9 mouse cellular contexts compared by ENCODE assay signal in the genomic region with DNA sequence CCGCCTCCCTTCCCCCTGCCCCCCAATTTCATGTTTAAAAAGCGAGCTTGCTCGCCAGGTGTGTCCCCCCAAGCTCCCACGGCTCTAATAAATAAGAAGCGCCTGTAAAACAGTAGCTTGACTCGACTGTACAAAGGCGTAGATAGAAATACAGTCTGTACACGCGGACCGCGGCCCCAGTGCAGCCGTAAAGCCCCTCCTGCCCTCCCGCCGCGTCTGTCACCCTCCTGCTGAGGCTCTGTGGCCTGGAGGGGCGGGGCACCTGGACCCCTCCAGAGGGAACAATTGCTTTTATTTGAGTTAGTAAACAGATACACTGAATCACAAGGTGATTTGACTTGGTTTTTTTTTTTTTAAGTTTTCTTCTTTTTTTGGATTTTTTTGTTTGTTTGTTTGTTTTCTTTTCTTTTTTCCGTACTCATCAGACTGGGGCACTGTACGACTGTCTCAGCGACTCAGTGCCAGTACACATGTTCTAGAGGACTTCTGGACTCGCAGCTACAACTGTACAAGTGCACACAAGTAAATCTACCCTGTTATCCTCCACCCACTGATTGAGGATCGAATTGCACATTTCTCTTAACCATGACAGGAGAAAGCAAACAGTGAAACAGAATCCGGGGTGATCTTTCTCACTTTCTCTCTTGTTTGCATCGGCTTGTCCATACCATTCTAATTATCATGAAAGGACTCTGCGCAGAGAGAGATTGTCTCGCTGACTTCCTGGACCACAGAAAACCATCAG.
A peak's percentile ranks its signal among the peaks of the same experiment; 100 is the strongest.
DNase-seq lines count a peak whose midpoint lies in the region; ATAC-seq and TF ChIP-seq lines count a peak whose summit lies in the region.
"Had no signal": no experiment of that assay in that cellular context is flagged by ENCODE, and none has a peak within 500 bp of the region (broad histone marks: within the 10 kb centered on the region; RNA-seq: fewer than 3 reads in every experiment).

No protein-coding gene starts in this region.

- peak overlapping the region; percentile 49 for H3K4me3 ChIP-seq in lung, embryonic 15.5 days
- peak overlapping the region; percentile 10; the same call in 1 of the 2 replicates for H3K4me3 ChIP-seq in embryonic fibroblast, embryonic 13.5 days (ENCODE audit: insufficient read depth, low read length)
- H3K4me3 ChIP-seq in limb, embryonic 10.5 days, result peak overlapping the region; percentile 55
- peak overlapping the region; percentile 2; the same call in 1 of the 2 replicates for H3K4me3 ChIP-seq in neural tube, embryonic 14.5 days (ENCODE audit: low read depth, low read length)

- DNase-seq in lung, postnatal 10 days, result no peak
- DNase-seq in limb, embryonic 10.5 days (ENCODE audit: low spot score), result peak; percentile 49
- DNase-seq in ovary, adult 18-20 months (ENCODE audit: low spot score), result no peak
- no peak for DNase-seq in cerebellum, adult 8-10 months
- no peak for DNase-seq in testis, postnatal 10 days (ENCODE audit: low spot score)

- WGBS in lung, embryonic 15.5 days, result 4% methylated on average over 25 of the region's 25 CpGs
- 5% methylated on average over 25 of the region's 25 CpGs for WGBS in limb, embryonic 10.5 days
- 6% methylated on average over 25 of the region's 25 CpGs for WGBS in neural tube, embryonic 14.5 days

- H3K27ac ChIP-seq in lung, embryonic 15.5 days, result no peak overlapping the region
- H3K27ac ChIP-seq in embryonic fibroblast, embryonic 13.5 days (ENCODE audit: insufficient read depth, low read length), result no peak overlapping the region
- H3K27ac ChIP-seq in limb, embryonic 10.5 days, result peak overlapping the region; percentile 88
- no peak overlapping the region for H3K27ac ChIP-seq in neural tube, embryonic 14.5 days (ENCODE audit: low read depth, low read length)
- H3K27ac ChIP-seq: macrophage had no signal

- no peaks in the 10 kb centered on the region for H3K9me3 ChIP-seq in lung, embryonic 15.5 days
- no peaks in the 10 kb centered on the region for H3K9me3 ChIP-seq in limb, embryonic 10.5 days (replicated peaks)
- H3K9me3 ChIP-seq in neural tube, embryonic 14.5 days (ENCODE audit: control insufficient read depth, low read length), result no peaks in the 10 kb centered on the region

- H3K4me2 ChIP-seq in lung, embryonic 15.5 days, result peak overlapping the region; percentile 91
- H3K4me2 ChIP-seq in neural tube, embryonic 14.5 days (ENCODE audit: low read depth, low read length), result peak overlapping the region; percentile 38

- no peaks in the 10 kb centered on the region for H3K36me3 ChIP-seq in lung, embryonic 15.5 days
- peaks cover 7% of the 10 kb centered on the region; the same call in 1 of the 2 replicates for H3K36me3 ChIP-seq in limb, embryonic 10.5 days
- no peaks in the 10 kb centered on the region for H3K36me3 ChIP-seq in neural tube, embryonic 14.5 days (ENCODE audit: control insufficient read depth, insufficient read depth, low read length)

- TF ChIP-seq CTCF in embryonic fibroblast, embryonic 13.5 days (IDR thresholded peaks at IDR 0.05; ENCODE audit: borderline replicate concordance, insufficient read depth, low read length), result no peak

- H3K9ac ChIP-seq in lung, embryonic 15.5 days, result peak overlapping the region; percentile 43
- no peak overlapping the region for H3K9ac ChIP-seq in neural tube, embryonic 14.5 days (replicated peaks; ENCODE audit: low read depth, low read length)

- peaks cover 19% of the 10 kb centered on the region for H3K4me1 ChIP-seq in lung, embryonic 15.5 days
- H3K4me1 ChIP-seq in embryonic fibroblast, embryonic 13.5 days (ENCODE audit: control insufficient read depth, insufficient read depth, low read length), result peaks cover 3% of the 10 kb centered on the region; the same call in 1 of the 2 replicates
- peaks cover 41% of the 10 kb centered on the region for H3K4me1 ChIP-seq in limb, embryonic 10.5 days
- H3K4me1 ChIP-seq in neural tube, embryonic 14.5 days (ENCODE audit: control insufficient read depth, insufficient read depth, low read length), result peaks cover 11% of the 10 kb centered on the region; the same call in 1 of the 2 replicates

- no peak for TF ChIP-seq POLR2A in embryonic fibroblast, embryonic 13.5 days (IDR thresholded peaks at IDR 0.05; ENCODE audit: low read depth, low read length)

- ATAC-seq in lung, embryonic 15.5 days (ENCODE audit: borderline replicate concordance, extremely low read depth, low FRiP score, low TSS enrichment), result no peak
- ATAC-seq in neural tube, embryonic 14.5 days (ENCODE audit: low read depth), result no peak

- no peaks in the 10 kb centered on the region for H3K27me3 ChIP-seq in lung, embryonic 15.5 days
- H3K27me3 ChIP-seq in limb, embryonic 10.5 days (ENCODE audit: low read depth, poor library complexity, severe bottlenecking), result no peaks in the 10 kb centered on the region
- H3K27me3 ChIP-seq in neural tube, embryonic 14.5 days (ENCODE audit: control insufficient read depth, insufficient read depth, low read length), result no peaks in the 10 kb centered on the region

Comparison
In these comparisons a context has a peak if more than half of its experiments do, and no peak if none do; other contexts are left out.
1. H3K4me3 ChIP-seq: peak in every context shown above with its lines; median percentile 55 in limb, embryonic 10.5 days; 49 in lung, embryonic 15.5 days; 10 in embryonic fibroblast, embryonic 13.5 days; 2 in neural tube, embryonic 14.5 days.